Mouse (Mus musculus) stomach, postnatal 0 days (tissue): Measurements from ENCODE around the gene Cdk2.

Source experiments
- CTCF ChIP-seq: IDR thresholded peaks from 2 replicates; pipeline ENCODE4 v1.5.1; 2016; ENCODE audit warnings: antibody characterized with exemption, low read depth, mild to moderate bottlenecking, moderate library complexity
- EP300 ChIP-seq: optimal IDR thresholded peaks from 2 replicates; pipeline ENCODE3; 2016; ENCODE audit warnings: antibody characterized with exemption

DNA sequence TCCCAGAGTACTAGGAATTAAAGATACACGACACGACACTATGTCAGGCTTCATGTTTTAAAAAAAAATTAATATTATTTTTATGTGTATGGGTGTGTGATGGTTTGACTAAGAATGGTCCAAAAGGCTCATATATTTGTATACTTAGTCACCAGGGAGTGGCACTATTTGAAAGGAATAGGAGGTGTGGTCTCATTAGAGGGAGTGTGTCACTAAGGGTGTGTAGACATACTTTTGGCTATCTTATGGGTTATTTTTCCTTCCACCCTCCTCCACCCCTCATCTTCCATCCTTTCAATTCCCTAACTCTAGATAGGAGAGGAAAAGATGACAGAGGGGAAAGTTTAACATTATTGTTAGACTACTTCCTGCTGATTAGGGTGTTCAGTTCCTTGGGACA, 39.0 kb downstream of the Cdk2 start:
- TF ChIP-seq CTCF (no peak), EP300 (no peak)
